Mouse (Mus musculus): Measurements from ENCODE around the gene Fndc10. TPM values are rescaled to one million over a fixed set of nuclear protein-coding genes. Genes with fewer than 3 reads are reported as not detected.

Gene Fndc10
- total and polyA plus RNA-seq, 2 experiments from 2014 or later = 24.3 to 46.4 TPM

GRCm38 (mm10) chr4:155700425-155700824 lies 6.3 kb downstream of the Fndc10 start:
- TF ChIP-seq CTCF (IDR thresholded peaks at IDR 0.05) = peak; percentile 79
- Histone ChIP-seq H3K4me1 (ENCODE audit: insufficient read depth, low read length) (peaks cover 16% of the 10 kb centered on the region), H3K27ac (ENCODE audit: low read depth, low read length) (no peak overlapping the region), H3K4me2 (ENCODE audit: low read depth, low read length, poor library complexity, severe bottlenecking) (no peak overlapping the region), H3K4me3 (ENCODE audit: low read depth, low read length) (no peak overlapping the region), H3K9ac (replicated peaks; ENCODE audit: low read length, poor library complexity, severe bottlenecking) (no peak overlapping the region), H3K36me3 (ENCODE audit: insufficient read depth, low read length) (no peaks in the 10 kb centered on the region), H3K27me3 (ENCODE audit: insufficient read depth, low read length) (no peaks in the 10 kb centered on the region), H3K9me3 (ENCODE audit: low read length) (no peaks in the 10 kb centered on the region)
- ATAC-seq (ENCODE audit: low FRiP score) (no peak), DNase-seq (ENCODE audit: low spot score) (peak; percentile 35)

GRCm38 (mm10) chr4:155703425-155703929 lies 9.3 kb downstream of the Fndc10 start:
- H3K4me1 ChIP-seq (ENCODE audit: insufficient read depth, low read length) = peaks cover 3% of the 10 kb centered on the region; the same call in 1 of the 2 replicates
- H3K9me3 ChIP-seq (ENCODE audit: low read length) = no peaks in the 10 kb centered on the region
- H3K36me3 ChIP-seq (ENCODE audit: insufficient read depth, low read length) = no peaks in the 10 kb centered on the region
- 96% methylated on average over 4 of the region's 4 CpGs for WGBS
- no peak overlapping the region for H3K27ac ChIP-seq (ENCODE audit: low read depth, low read length)
- H3K4me3 ChIP-seq (ENCODE audit: low read depth, low read length) = no peak overlapping the region
- H3K4me2 ChIP-seq (ENCODE audit: low read depth, low read length, poor library complexity, severe bottlenecking) = no peak overlapping the region
- DNase-seq (ENCODE audit: low spot score) (no peak), ATAC-seq (ENCODE audit: low FRiP score) (no peak)
- no peak for TF ChIP-seq CTCF (IDR thresholded peaks at IDR 0.05)
- no peaks in the 10 kb centered on the region for H3K27me3 ChIP-seq (ENCODE audit: insufficient read depth, low read length)
- no peak overlapping the region for H3K9ac ChIP-seq (replicated peaks; ENCODE audit: low read length, poor library complexity, severe bottlenecking)

- TF ChIP-seq CTCF (IDR thresholded peaks at IDR 0.05) = no peak
- Histone ChIP-seq H3K27me3 (ENCODE audit: insufficient read depth, low read length) (no peaks in the 10 kb centered on the region), H3K27ac (ENCODE audit: low read depth, low read length) (peak within 1 kb of the TSS; percentile 93), H3K36me3 (ENCODE audit: insufficient read depth, low read length) (no peaks in the 10 kb centered on the region), H3K9ac (replicated peaks; ENCODE audit: low read length, poor library complexity, severe bottlenecking) (peak within 1 kb of the TSS; percentile 94), H3K4me2 (ENCODE audit: low read depth, low read length, poor library complexity, severe bottlenecking) (peak within 1 kb of the TSS; percentile 83), H3K4me1 (ENCODE audit: insufficient read depth, low read length) (peaks cover 3% of the 10 kb centered on the region; the same call in 1 of the 2 replicates), H3K4me3 (ENCODE audit: low read depth, low read length) (peak within 1 kb of the TSS; percentile 89), H3K9me3 (ENCODE audit: low read length) (no peaks in the 10 kb centered on the region)
- WGBS = under 1% methylated on average over 72 of the region's 83 CpGs
- ATAC-seq (ENCODE audit: low FRiP score) (peak; percentile 96), DNase-seq (ENCODE audit: low spot score) (peak; percentile 98)
These were observed 10.8 kb downstream of the Fndc10 start, which contains the start of gene Ssu72 for GRCm38 (mm10) chr4:155704721-155705591. Gene Ssu72, plus strand, starts transcription at chr4:155704800.

- WGBS = under 1% methylated on average over 19 of the region's 19 CpGs
- H3K36me3 ChIP-seq (ENCODE audit: insufficient read depth, low read length) = no peaks in the 10 kb centered on the region
- DNase-seq (ENCODE audit: low spot score) (no peak), ATAC-seq (ENCODE audit: low FRiP score) (no peak)
- TF ChIP-seq CTCF (IDR thresholded peaks at IDR 0.05) = no peak
- H3K9me3 ChIP-seq (ENCODE audit: low read length) = no peaks in the 10 kb centered on the region
- peak overlapping the region; percentile 94 for H3K9ac ChIP-seq (replicated peaks; ENCODE audit: low read length, poor library complexity, severe bottlenecking)
- peak overlapping the region; percentile 93 for H3K27ac ChIP-seq (ENCODE audit: low read depth, low read length)
- no peaks in the 10 kb centered on the region for H3K27me3 ChIP-seq (ENCODE audit: insufficient read depth, low read length)
- peaks cover 3% of the 10 kb centered on the region; the same call in 1 of the 2 replicates for H3K4me1 ChIP-seq (ENCODE audit: insufficient read depth, low read length)
- H3K4me3 ChIP-seq (ENCODE audit: low read depth, low read length) = peak overlapping the region; percentile 89
- H3K4me2 ChIP-seq (ENCODE audit: low read depth, low read length, poor library complexity, severe bottlenecking) = peak overlapping the region; percentile 83
These were observed 11.4 kb downstream of the Fndc10 start for GRCm38 (mm10) chr4:155705592-155705929.

GRCm38 (mm10) chr4:155708582-155708981 lies 14.4 kb downstream of the Fndc10 start:
- no peak overlapping the region for H3K27ac ChIP-seq (ENCODE audit: low read depth, low read length)
- no peaks in the 10 kb centered on the region for H3K36me3 ChIP-seq (ENCODE audit: insufficient read depth, low read length)
- ATAC-seq (ENCODE audit: low FRiP score) = no peak
- H3K4me3 ChIP-seq (ENCODE audit: low read depth, low read length) = no peak overlapping the region
- no peaks in the 10 kb centered on the region for H3K9me3 ChIP-seq (ENCODE audit: low read length)
- 79% methylated on average over 2 of the region's 2 CpGs for WGBS
- no peaks in the 10 kb centered on the region for H3K27me3 ChIP-seq (ENCODE audit: insufficient read depth, low read length)
- no peak overlapping the region for H3K9ac ChIP-seq (replicated peaks; ENCODE audit: low read length, poor library complexity, severe bottlenecking)
- TF ChIP-seq CTCF (IDR thresholded peaks at IDR 0.05) = no peak
- no peak for DNase-seq (ENCODE audit: low spot score)
- H3K4me1 ChIP-seq (ENCODE audit: insufficient read depth, low read length) = peaks cover 3% of the 10 kb centered on the region; the same call in 1 of the 2 replicates
- H3K4me2 ChIP-seq (ENCODE audit: low read depth, low read length, poor library complexity, severe bottlenecking) = no peak overlapping the region

GRCm38 (mm10) chr4:155708988-155709387 lies 14.8 kb downstream of the Fndc10 start:
- H3K27ac ChIP-seq (ENCODE audit: low read depth, low read length) = no peak overlapping the region
- H3K4me1 ChIP-seq (ENCODE audit: insufficient read depth, low read length) = peaks cover 3% of the 10 kb centered on the region; the same call in 1 of the 2 replicates
- no peaks in the 10 kb centered on the region for H3K9me3 ChIP-seq (ENCODE audit: low read length)
- no peak overlapping the region for H3K4me3 ChIP-seq (ENCODE audit: low read depth, low read length)
- DNase-seq (ENCODE audit: low spot score) (no peak), ATAC-seq (ENCODE audit: low FRiP score) (no peak)
- no peak overlapping the region for H3K9ac ChIP-seq (replicated peaks; ENCODE audit: low read length, poor library complexity, severe bottlenecking)
- H3K27me3 ChIP-seq (ENCODE audit: insufficient read depth, low read length) = no peaks in the 10 kb centered on the region
- no peak overlapping the region for H3K4me2 ChIP-seq (ENCODE audit: low read depth, low read length, poor library complexity, severe bottlenecking)
- H3K36me3 ChIP-seq (ENCODE audit: insufficient read depth, low read length) = no peaks in the 10 kb centered on the region
- no peak for TF ChIP-seq CTCF (IDR thresholded peaks at IDR 0.05)

Data from midbrain, postnatal 0 days (tissue).